In the genomic region with DNA sequence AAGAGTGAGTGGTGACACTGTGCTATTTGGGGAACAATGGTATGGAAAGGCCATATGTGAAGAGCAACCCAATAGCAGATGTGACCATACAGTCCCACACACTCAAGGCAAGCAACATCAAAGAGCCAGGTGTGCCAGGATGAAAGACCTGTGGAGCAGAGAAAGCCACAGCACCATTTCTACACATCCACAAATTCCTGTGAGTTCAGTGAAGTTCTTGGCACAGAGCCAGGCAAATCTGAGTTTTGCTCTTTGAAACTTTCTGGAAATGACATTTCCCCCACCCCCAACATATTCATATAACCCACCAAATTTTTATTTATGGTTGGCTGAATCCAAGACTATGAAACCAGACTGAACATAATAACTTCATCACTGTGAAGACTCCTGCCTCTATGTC, we compare ENCODE assay signal across 21 mouse cellular contexts.
DNase-seq lines count a peak whose midpoint lies in the region; ATAC-seq and TF ChIP-seq lines count a peak whose summit lies in the region.
"Had no signal": no experiment of that assay in that cellular context is flagged by ENCODE, and none has a peak within 500 bp of the region (broad histone marks: within the 10 kb centered on the region; RNA-seq: fewer than 3 reads in every experiment).

No protein-coding gene starts in this region.

- H3K27ac ChIP-seq in limb, embryonic 14.5 days (replicated peaks; ENCODE audit: low read depth, low read length): no peak overlapping the region
- H3K27ac ChIP-seq in limb, embryonic 10.5 days: no peak overlapping the region
- H3K27ac ChIP-seq: embryonic facial prominence, embryonic 15.5 days; gastrocnemius, adult 2 months; hindbrain, embryonic 12.5 days; hindbrain, embryonic 15.5 days had no signal

- H3K27me3 ChIP-seq in limb, embryonic 14.5 days (ENCODE audit: control insufficient read depth, insufficient read depth, low read length): no peaks in the 10 kb centered on the region
- H3K27me3 ChIP-seq in limb, embryonic 10.5 days (ENCODE audit: low read depth, poor library complexity, severe bottlenecking): peaks cover 9% of the 10 kb centered on the region; the same call in 1 of the 2 replicates
- H3K27me3 ChIP-seq: embryonic facial prominence, embryonic 15.5 days; hindbrain, embryonic 12.5 days; hindbrain, embryonic 15.5 days; Patski had no signal

- no peak for ATAC-seq in limb, embryonic 14.5 days (ENCODE audit: low FRiP score, low read depth)
- no peak for ATAC-seq in megakaryocyte progenitor cell, adult 5-6 weeks (replicated peaks; ENCODE audit: poor library complexity)
- ATAC-seq: forebrain, embryonic 14.5 days; forebrain, postnatal 0 days; Patski had no signal

- DNase-seq in cerebellum, adult 11-12 months: peak; percentile 33
- no peak for DNase-seq in cerebellum, postnatal 4 days (ENCODE audit: low spot score in 2 of 2)
- DNase-seq in cerebellum, adult 9-11 months: peak; percentile 49
- DNase-seq in cerebellum, postnatal 36 days: no peak
- DNase-seq in limb, embryonic 14.5 days (ENCODE audit: low spot score): peak; percentile 41
- no peak for DNase-seq in limb, embryonic 10.5 days (ENCODE audit: low spot score)
- peak; percentile 25 for DNase-seq in NIH3T3 (ENCODE audit: low read depth)
- DNase-seq: adrenal gland, postnatal 10 days; adrenal gland, postnatal 36 days; embryo, embryonic 11 days; forebrain, postnatal 0 days; gastrocnemius, adult 2 months; gastrocnemius, postnatal 14 days; heart, adult 11 months had no signal

- H3K9me3 ChIP-seq in limb, embryonic 14.5 days (ENCODE audit: control insufficient read depth, low read length): no peaks in the 10 kb centered on the region
- no peaks in the 10 kb centered on the region for H3K9me3 ChIP-seq in limb, embryonic 10.5 days (replicated peaks)
- H3K9me3 ChIP-seq: embryonic facial prominence, embryonic 15.5 days; hindbrain, embryonic 12.5 days; hindbrain, embryonic 15.5 days had no signal

- H3K4me2 ChIP-seq in limb, embryonic 14.5 days (replicated peaks; ENCODE audit: low read depth, low read length, severe bottlenecking): no peak overlapping the region
- H3K4me2 ChIP-seq: embryonic facial prominence, embryonic 15.5 days; heart, embryonic 11.5 days; hindbrain, embryonic 12.5 days; hindbrain, embryonic 15.5 days had no signal

- no peak overlapping the region for H3K9ac ChIP-seq in limb, embryonic 14.5 days (ENCODE audit: low read depth, low read length, severe bottlenecking)
- H3K9ac ChIP-seq: embryonic facial prominence, embryonic 15.5 days; forebrain, postnatal 0 days; hindbrain, embryonic 12.5 days; hindbrain, embryonic 15.5 days had no signal

- H3K4me1 ChIP-seq in limb, embryonic 14.5 days (ENCODE audit: control insufficient read depth, insufficient read depth, low read length): peaks cover 12% of the 10 kb centered on the region
- peaks cover 17% of the 10 kb centered on the region for H3K4me1 ChIP-seq in limb, embryonic 10.5 days

- H3K4me3 ChIP-seq in limb, embryonic 14.5 days (replicated peaks; ENCODE audit: low read length): no peak overlapping the region
- H3K4me3 ChIP-seq in limb, embryonic 10.5 days: no peak overlapping the region
- H3K4me3 ChIP-seq: embryonic facial prominence, embryonic 15.5 days; gastrocnemius, adult 2 months; hindbrain, embryonic 12.5 days; hindbrain, embryonic 15.5 days had no signal

- no peak for TF ChIP-seq POLR2A in limb, embryonic 14.5 days (IDR thresholded peaks at IDR 0.05; ENCODE audit: borderline replicate concordance, extremely low read depth, insufficient read depth, insufficient read length)

- H3K36me3 ChIP-seq in limb, embryonic 14.5 days (ENCODE audit: control insufficient read depth, insufficient read depth, low read length): no peaks in the 10 kb centered on the region
- no peaks in the 10 kb centered on the region for H3K36me3 ChIP-seq in limb, embryonic 10.5 days
- H3K36me3 ChIP-seq: embryonic facial prominence, embryonic 15.5 days; hindbrain, embryonic 12.5 days; hindbrain, embryonic 15.5 days had no signal

Comparison
In these comparisons a context has a peak if more than half of its experiments do, and no peak if none do; other contexts are left out.
1. DNase-seq: peak in cerebellum, adult 11-12 months (single experiment), cerebellum, adult 9-11 months (single experiment), limb, embryonic 14.5 days (single experiment) and NIH3T3 (single experiment); none in cerebellum, postnatal 4 days (0 of 2), cerebellum, postnatal 36 days (0 of 2) and limb, embryonic 10.5 days (single experiment).